Mouse (Mus musculus) cerebellum, adult 18-20 months (tissue): ENCODE measurements at regions not wholly inside any gene's neighbourhood (a gene's known extent, or its start where the extent isn't known, plus 50 kb on each side); places are given as distances from the start of the nearest gene placed in this dataset.
A peak's percentile ranks its signal among the peaks of the same experiment; 100 is the strongest.

Experiments
- DNase-seq, 2 experiments: peaks; one replicate each; pipeline ENCODE4 v3.0.0; 2021

DNA sequence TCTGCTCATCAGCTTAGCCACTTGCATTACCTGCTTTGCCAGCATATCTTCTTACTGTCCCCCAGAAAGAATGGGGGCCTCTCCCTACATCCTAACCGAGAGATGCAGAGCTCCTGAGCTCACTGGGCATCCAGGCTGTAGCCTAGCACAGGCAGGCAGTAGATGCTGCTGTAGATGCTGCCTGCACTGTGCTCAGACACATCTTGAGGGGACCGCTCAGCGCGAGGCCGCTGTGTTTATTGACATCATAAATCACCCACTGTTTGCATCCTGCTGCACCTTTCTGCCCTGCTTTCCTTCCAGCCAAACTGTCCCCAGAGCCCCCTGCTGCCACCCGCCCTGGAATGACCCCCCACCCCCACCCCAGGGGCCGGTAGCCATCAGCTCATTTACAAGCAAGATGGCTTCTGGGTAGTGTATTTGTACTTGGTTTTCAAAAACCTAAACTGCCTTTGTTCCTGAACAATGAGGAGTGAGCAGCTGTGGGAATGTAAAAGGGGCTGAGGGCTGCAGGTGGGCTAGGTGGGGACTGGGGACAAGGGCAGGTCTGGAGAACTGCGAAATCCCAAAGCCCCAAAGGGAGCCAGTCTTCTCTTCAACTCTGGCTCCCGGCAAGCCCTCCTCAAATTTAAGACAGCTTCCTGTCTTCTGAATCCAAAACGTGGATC is 233.2 kb downstream of the Bcor start:
- no peak for DNase-seq

DNA sequence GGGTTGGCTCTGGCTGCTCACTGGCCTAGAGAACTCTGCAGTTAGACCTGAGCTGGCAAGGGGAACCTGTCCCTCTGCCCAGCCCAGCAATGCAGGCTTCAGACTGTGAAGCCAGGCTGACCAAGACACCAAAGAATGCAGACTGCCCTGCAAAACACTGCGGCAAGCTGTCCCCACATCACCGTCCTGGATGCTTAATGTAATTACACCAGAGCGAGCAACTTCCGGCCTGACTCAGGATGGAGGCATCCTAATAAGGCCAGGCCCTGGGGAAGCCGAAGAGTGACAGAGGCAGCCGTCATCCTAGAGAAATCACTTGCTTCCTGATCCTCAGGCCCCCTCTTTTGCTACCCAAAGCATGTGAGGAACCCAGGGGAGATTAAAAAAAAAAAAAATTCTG is 230.7 kb downstream of the Bcor start:
- DNase-seq = no peak

DNA sequence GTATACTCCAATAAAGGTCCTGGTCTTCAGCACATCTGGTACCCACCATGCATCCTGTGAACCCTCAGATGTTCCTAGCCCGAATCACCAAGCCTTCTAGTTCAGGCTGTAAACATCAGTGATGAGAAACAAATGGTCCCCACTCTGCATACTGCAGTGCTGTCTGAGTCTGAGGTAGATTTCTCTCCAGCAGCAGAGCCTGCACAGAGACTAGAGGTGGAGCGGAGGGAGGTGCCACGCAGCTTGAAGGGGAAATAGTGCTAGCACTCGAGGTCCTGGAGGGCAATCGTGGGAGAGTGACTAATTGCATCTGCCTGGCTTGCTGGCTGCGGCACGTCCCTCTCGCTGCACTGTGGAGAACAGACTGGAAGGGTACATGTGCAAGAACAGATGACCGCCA is 228.7 kb downstream of the Bcor start:
- no peak for DNase-seq

DNA sequence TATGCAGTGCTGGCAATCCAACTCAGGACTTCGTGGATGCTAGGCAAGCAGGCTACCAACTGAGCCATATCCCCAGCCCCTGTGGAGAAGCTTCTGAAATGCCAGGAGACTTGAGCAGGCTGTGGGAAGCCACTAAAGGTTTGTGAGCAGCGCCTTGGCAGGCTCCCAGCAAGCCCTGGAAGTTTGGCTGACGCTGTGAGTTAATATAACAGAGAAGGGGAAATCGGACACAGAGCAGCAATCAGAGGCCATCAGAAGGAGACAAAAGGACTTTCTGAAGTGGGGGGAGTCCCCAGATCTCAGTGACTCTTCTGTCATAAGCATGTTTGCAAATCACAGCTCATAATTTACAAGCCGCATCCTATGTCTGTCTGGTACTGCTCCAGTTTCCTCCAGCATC is 224.8 kb downstream of the Bcor start:
- DNase-seq = peak; percentile 10 to 31

GRCm38 (mm10) chrX:11940246-11940645 is 219.9 kb downstream of the Bcor start:
- no peak for DNase-seq

DNA sequence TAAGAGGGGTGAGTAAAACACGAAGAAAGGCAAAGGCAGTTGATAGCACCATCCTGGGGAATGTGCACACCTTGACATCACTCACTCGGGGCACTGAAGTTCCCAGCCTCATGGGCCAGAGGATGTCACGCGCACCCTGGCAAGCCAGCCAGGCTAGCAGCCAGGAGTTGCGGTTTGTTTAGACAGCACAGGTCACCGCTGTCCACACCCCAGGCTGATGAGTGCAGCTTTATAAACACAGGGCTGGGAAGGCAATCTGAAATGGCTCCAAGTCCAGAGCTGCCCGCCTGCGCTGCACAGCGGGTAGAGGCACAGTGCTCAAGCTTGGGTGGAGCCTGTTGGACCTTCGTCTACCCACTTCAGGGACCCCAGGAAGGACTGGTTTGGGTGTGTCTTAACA is 216.8 kb downstream of the Bcor start:
- no peak for DNase-seq

- DNase-seq = no peak
These were observed 215.6 kb downstream of the Bcor start for GRCm38 (mm10) chrX:11944574-11944973.

- DNase-seq = no peak
These were observed 214.9 kb downstream of the Bcor start for GRCm38 (mm10) chrX:11945280-11945679.

- no peak for DNase-seq
These were observed 208.0 kb downstream of the Bcor start for GRCm38 (mm10) chrX:11952193-11952592.

- no peak for DNase-seq
These were observed 204.0 kb downstream of the Bcor start for GRCm38 (mm10) chrX:11956194-11956593.

DNA sequence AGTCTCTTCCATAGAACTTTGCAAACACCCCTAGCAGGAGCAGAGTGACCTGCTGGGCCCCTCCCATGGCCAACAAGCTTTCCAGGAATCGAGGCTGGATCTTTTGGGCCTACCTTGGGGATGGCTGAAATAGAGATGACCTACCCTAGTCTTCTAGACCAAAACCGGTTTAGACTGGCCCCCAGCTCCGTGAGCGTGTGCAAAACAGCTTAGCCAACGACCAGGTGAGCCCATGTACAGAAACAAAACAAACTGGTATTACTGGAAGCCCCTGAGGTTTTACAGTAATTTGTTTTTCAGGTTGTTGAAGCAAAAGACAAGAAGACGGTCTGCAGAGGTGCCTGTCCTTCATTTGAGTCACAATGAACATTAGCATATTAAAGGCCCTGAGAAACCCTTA is 203.1 kb downstream of the Bcor start:
- no peak for DNase-seq

DNA sequence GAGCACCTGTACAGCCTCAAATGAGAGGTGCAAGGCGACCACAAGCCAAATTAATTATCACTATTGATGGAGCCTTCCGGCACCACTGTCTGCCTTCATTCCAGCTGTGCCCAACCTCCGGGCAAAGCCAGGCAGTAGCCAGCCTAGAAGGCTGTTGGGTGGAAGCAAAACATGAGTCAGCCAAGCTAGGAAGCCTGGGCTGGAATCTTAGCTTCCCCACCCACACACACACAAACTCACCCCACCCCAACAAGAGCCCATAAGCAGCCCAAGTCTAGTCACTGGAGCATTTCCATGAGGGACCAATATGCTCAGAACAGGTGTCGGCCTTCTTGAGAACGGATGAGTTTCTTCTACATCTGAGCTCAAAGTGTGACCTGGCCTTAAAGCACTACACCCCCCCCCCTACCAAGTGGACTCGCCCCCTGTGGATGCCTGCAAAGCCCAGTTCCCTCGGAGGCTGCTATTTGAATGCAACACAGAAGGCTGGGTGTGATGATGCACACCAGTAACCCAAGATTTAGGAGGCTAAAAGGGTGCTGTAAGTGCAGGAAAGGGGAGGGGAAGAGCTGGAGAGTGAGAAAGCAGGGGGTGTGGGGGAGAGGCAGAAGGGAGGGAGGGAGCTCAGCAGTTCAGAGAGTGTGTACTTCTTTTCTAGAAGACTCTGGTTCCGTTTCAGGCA is 200.1 kb downstream of the Bcor start:
- no peak for DNase-seq

- no peak for DNase-seq
These were observed 198.8 kb downstream of the Bcor start for GRCm38 (mm10) chrX:11961350-11961749.

DNA sequence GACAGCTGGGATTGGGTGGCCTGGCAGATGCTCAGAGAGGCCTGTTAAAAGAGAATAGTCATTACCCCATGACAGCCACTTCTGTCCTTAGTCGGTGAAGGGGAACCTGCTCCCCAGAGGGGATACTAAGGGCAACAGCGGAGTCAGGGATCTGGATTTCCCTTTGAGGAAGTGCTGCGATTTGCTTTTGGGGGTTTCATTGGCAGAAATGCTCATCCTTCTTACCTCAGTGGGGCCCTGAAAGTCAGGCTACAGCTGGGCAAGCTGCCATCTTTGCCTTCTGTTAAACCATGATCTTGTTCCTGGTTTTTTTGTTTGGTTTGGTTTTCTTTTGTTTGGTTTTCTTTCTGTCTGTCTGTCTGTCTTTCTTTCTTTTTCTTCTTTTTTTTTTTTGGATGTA is 195.7 kb downstream of the Bcor start:
- DNase-seq = no peak

GRCm38 (mm10) chrX:11978679-11979078 is 181.5 kb downstream of the Bcor start:
- DNase-seq = no peak

DNA sequence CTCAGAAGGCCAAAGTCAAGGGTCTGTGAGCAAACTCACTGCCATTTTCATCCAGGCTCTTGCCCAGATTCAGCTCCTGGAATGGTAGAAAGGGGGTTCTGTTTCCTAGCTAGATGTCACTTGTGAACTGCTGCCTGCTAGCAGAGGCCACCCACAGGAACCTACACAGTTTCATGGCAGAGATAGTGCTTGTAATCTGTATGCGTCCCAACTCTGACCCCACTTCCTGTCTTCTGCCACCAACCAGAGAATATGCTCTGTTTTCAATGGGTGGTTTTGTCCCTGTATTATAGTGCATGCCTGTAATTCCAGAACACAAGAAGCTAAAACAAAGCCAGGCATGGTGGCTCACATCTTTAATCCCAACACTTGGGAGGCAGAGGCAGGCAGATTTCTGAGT is 176.9 kb downstream of the Bcor start:
- DNase-seq = no peak
